Mouse (Mus musculus) forebrain, embryonic 11.5 days (tissue): ENCODE data around the gene Gm5105. TPM values are rescaled to one million over a fixed set of nuclear protein-coding genes. Genes with fewer than 3 reads are reported as not detected.

Source experiments
- ATAC-seq: fragments of 200-750 bp; cut with Nextera tagmentation; replicated peaks from 2 replicates; pipeline ENCODE4 v1.8.0; 2017; ENCODE audit warnings: moderate TSS enrichment; ENCODE audit not compliant: low FRiP score
- DNase-seq: peaks from one replicate; pipeline ENCODE4 v3.0.0-alpha.2; 2017; ENCODE audit warnings: low spot score
- H3K27ac ChIP-seq: fragments of 300-500 bp; sonication (generic); 2 replicates; pipeline ENCODE4 v1.5.1; 2014; ENCODE audit warnings: low read depth, low read length
- H3K27me3 ChIP-seq: fragments of 300-500 bp; sonication (generic); 2 replicates; pipeline ENCODE4 v1.6.1; 2014; ENCODE audit warnings: mild to moderate bottlenecking, low read length, mixed read lengths; ENCODE audit not compliant: control insufficient read depth, insufficient read depth
- H3K36me3 ChIP-seq: fragments of 300-500 bp; sonication (generic); 2 replicates; pipeline ENCODE4 v1.6.1; 2014; ENCODE audit warnings: mild to moderate bottlenecking, low read length, moderate library complexity, mixed read lengths; ENCODE audit not compliant: control insufficient read depth, insufficient read depth
- H3K4me1 ChIP-seq: fragments of 300-500 bp; sonication (generic); replicated peaks from 2 replicates; pipeline ENCODE4 v1.6.1; 2014; ENCODE audit warnings: low read length, mixed read lengths; ENCODE audit not compliant: control insufficient read depth, insufficient read depth
- H3K4me2 ChIP-seq: fragments of 300-500 bp; sonication (generic); 2 replicates; pipeline ENCODE4 v1.6.1; 2014; ENCODE audit warnings: low read depth, mild to moderate bottlenecking, low read length, moderate library complexity, mixed read lengths; ENCODE audit not compliant: severe bottlenecking
- H3K4me3 ChIP-seq: fragments of 300-500 bp; sonication (generic); 2 replicates; pipeline ENCODE4 v1.5.1; 2014; ENCODE audit warnings: low read depth, low read length
- H3K9ac ChIP-seq: fragments of 300-500 bp; sonication (generic); 2 replicates; pipeline ENCODE4 v1.6.1; 2014; ENCODE audit warnings: low read length
- H3K9me3 ChIP-seq: fragments of 300-500 bp; sonication (generic); 2 replicates; pipeline ENCODE4 v1.6.1; 2016; ENCODE audit warnings: low read length, mixed read lengths; ENCODE audit not compliant: control insufficient read depth
- WGBS: fragments of 180-500 bp; shearing (Covaris S2); extraction: QIAGEN DNeasy Blood & Tissue Kit; methylation state at CpG from one replicate; pipeline ENCODE4 v1.1.7; 2014; 5-methylcytosine and 5-hydroxymethylcytosine counted together
- polyA plus RNA-seq: library from polyadenylated mRNA; unstranded; fragments of >200 nt; fragmentation: Nextera tagmentation; extraction: Ambion mirVana; gene quantifications from 2 replicates; pipeline ENCODE4 v1.2.1, GENCODE M21; 2014

Gm5105 gene
- polyA plus RNA-seq, 1 experiment from 2014 or later = not detected

- Histone ChIP-seq H3K9me3 (no peaks in the 10 kb centered on the region), H3K4me3 (no peak overlapping the region), H3K9ac (no peak overlapping the region), H3K4me2 (no peak overlapping the region), H3K4me1 (peaks cover 2% of the 10 kb centered on the region; the same call in 1 of the 2 replicates), H3K36me3 (no peaks in the 10 kb centered on the region), H3K27me3 (no peaks in the 10 kb centered on the region), H3K27ac (no peak overlapping the region)
- no peak for ATAC-seq
- no peak for DNase-seq
- WGBS = 84% methylated on average over 6 of the region's 6 CpGs
Measured at GRCm38 (mm10) chr3:138002545-138002944, 64.6 kb downstream of the Gm5105 start.

GRCm38 (mm10) chr3:138001865-138002264 lies 65.3 kb downstream of the Gm5105 start:
- Histone ChIP-seq H3K9ac (no peak overlapping the region), H3K27ac (no peak overlapping the region), H3K9me3 (no peaks in the 10 kb centered on the region), H3K36me3 (no peaks in the 10 kb centered on the region), H3K4me1 (peaks cover 2% of the 10 kb centered on the region; the same call in 1 of the 2 replicates), H3K4me3 (no peak overlapping the region), H3K27me3 (no peaks in the 10 kb centered on the region), H3K4me2 (no peak overlapping the region)
- no peak for DNase-seq
- 88% methylated on average over 4 of the region's 4 CpGs for WGBS
- no peak for ATAC-seq

GRCm38 (mm10) chr3:138000724-138001069 lies 66.5 kb downstream of the Gm5105 start:
- Histone ChIP-seq H3K27ac (no peak overlapping the region), H3K36me3 (no peaks in the 10 kb centered on the region), H3K4me2 (no peak overlapping the region), H3K4me3 (no peak overlapping the region), H3K9ac (no peak overlapping the region), H3K9me3 (no peaks in the 10 kb centered on the region), H3K4me1 (peaks cover 2% of the 10 kb centered on the region; the same call in 1 of the 2 replicates), H3K27me3 (no peaks in the 10 kb centered on the region)
- WGBS = 82% methylated on average over 4 of the region's 4 CpGs
- no peak for ATAC-seq
- DNase-seq = no peak

- no peak overlapping the region for H3K4me2 ChIP-seq
- 91% methylated on average over 8 of the region's 8 CpGs for WGBS
- DNase-seq = no peak
- H3K4me3 ChIP-seq = no peak overlapping the region
- no peaks in the 10 kb centered on the region for H3K27me3 ChIP-seq
- peaks cover 2% of the 10 kb centered on the region; the same call in 1 of the 2 replicates for H3K4me1 ChIP-seq
- H3K9ac ChIP-seq = no peak overlapping the region
- H3K9me3 ChIP-seq = no peaks in the 10 kb centered on the region
- no peak overlapping the region for H3K27ac ChIP-seq
- H3K36me3 ChIP-seq = no peaks in the 10 kb centered on the region
- no peak for ATAC-seq
Measured at GRCm38 (mm10) chr3:138000062-138000723, 67.0 kb downstream of the Gm5105 start.

GRCm38 (mm10) chr3:137999224-137999790 lies 67.9 kb downstream of the Gm5105 start:
- DNase-seq (no peak), ATAC-seq (peak; percentile 54)
- Histone ChIP-seq H3K4me1 (peaks cover 2% of the 10 kb centered on the region; the same call in 1 of the 2 replicates), H3K27me3 (no peaks in the 10 kb centered on the region), H3K9ac (no peak overlapping the region), H3K4me2 (0 out of 2 replicates have a peak overlapping the region, but pooled peaks have one; percentile 5), H3K4me3 (no peak overlapping the region), H3K36me3 (no peaks in the 10 kb centered on the region), H3K27ac (no peak overlapping the region), H3K9me3 (no peaks in the 10 kb centered on the region)
- 46% methylated on average over 9 of the region's 9 CpGs for WGBS

Other genes starting within 250 kb of the Gm5105 start
- 3,092 and 3,427 TPM in 2 replicates for gene H2afz, start 202.9 kb downstream of the Gm5105 start, polyA plus RNA-seq
- 10.7 and 11.2 TPM in 2 replicates for gene Dnajb14, start 199.7 kb downstream of the Gm5105 start, polyA plus RNA-seq
- gene Lamtor3, start 148.9 kb downstream of the Gm5105 start, polyA plus RNA-seq = 102 and 107 TPM in 2 replicates
- gene Dapp1, start 85.8 kb downstream of the Gm5105 start, polyA plus RNA-seq = 4.8 and 6.9 TPM in 2 replicates
- 0.09 TPM in 1 of 2 replicates, not detected in the other for gene 1110002E22Rik, start 2.3 kb downstream of the Gm5105 start, polyA plus RNA-seq
- 15.1 and 16.2 TPM in 2 replicates for gene Trmt10a, start 76.1 kb upstream of the Gm5105 start, polyA plus RNA-seq
- gene Mttp, start 77.6 kb upstream of the Gm5105 start, polyA plus RNA-seq = 11.4 and 12.5 TPM in 2 replicates
- gene 4930579F01Rik, start 126.4 kb upstream of the Gm5105 start, polyA plus RNA-seq = 0.16 TPM in 1 of 2 replicates, not detected in the other
- 0.16 TPM in 1 of 2 replicates, not detected in the other for gene Adh7, start 150.4 kb upstream of the Gm5105 start, polyA plus RNA-seq
- 0.16 and 0.44 TPM in 2 replicates for gene Adh1, start 193.6 kb upstream of the Gm5105 start, polyA plus RNA-seq
- gene Adh6a, start 245.9 kb upstream of the Gm5105 start, polyA plus RNA-seq = not detected in 2 replicates